In genomic region chr17:30465060-30465762, GRCm38 (mm10) we compare ENCODE assay signal across 15 mouse cellular contexts.
DNase-seq lines count a peak whose midpoint lies in the region; ATAC-seq and TF ChIP-seq lines count a peak whose summit lies in the region.
"Had no signal": no experiment of that assay in that cellular context is flagged by ENCODE, and none has a peak within 500 bp of the region (broad histone marks: within the 10 kb centered on the region; RNA-seq: fewer than 3 reads in every experiment).

No protein-coding gene starts in this region.

- no peak for TF ChIP-seq CTCF in stomach, postnatal 0 days (IDR thresholded peaks at IDR 0.05; ENCODE audit: low read depth)

- no peak overlapping the region for H3K4me2 ChIP-seq in heart, embryonic 11.5 days
- no peak overlapping the region for H3K4me2 ChIP-seq in lung, embryonic 15.5 days
- H3K4me2 ChIP-seq in stomach, postnatal 0 days (replicated peaks; ENCODE audit: low read depth) = no peak overlapping the region
- H3K4me2 ChIP-seq: forebrain, embryonic 15.5 days; limb, embryonic 12.5 days; liver, embryonic 15.5 days; midbrain, embryonic 11.5 days had no signal

- H3K4me1 ChIP-seq in heart, embryonic 11.5 days (ENCODE audit: control insufficient read depth, insufficient read depth, low read length) = peaks cover 46% of the 10 kb centered on the region
- peaks cover 66% of the 10 kb centered on the region for H3K4me1 ChIP-seq in lung, embryonic 15.5 days
- H3K4me1 ChIP-seq in stomach, postnatal 0 days (replicated peaks; ENCODE audit: control insufficient read depth, insufficient read depth) = peaks cover 2% of the 10 kb centered on the region; the same call in 1 of the 2 replicates
- H3K4me1 ChIP-seq: liver, embryonic 15.5 days had no signal

- no peaks in the 10 kb centered on the region for H3K27me3 ChIP-seq in heart, embryonic 11.5 days (ENCODE audit: control insufficient read depth, insufficient read depth, low read length)
- no peaks in the 10 kb centered on the region for H3K27me3 ChIP-seq in lung, embryonic 15.5 days
- no peaks in the 10 kb centered on the region for H3K27me3 ChIP-seq in stomach, postnatal 0 days (ENCODE audit: control insufficient read depth, insufficient read depth, low read length)
- H3K27me3 ChIP-seq: forebrain, embryonic 15.5 days; limb, embryonic 12.5 days; liver, embryonic 15.5 days had no signal

- H3K36me3 ChIP-seq in heart, embryonic 11.5 days (ENCODE audit: control insufficient read depth, insufficient read depth, low read length) = no peaks in the 10 kb centered on the region
- H3K36me3 ChIP-seq in lung, embryonic 15.5 days = no peaks in the 10 kb centered on the region
- H3K36me3 ChIP-seq in stomach, postnatal 0 days (ENCODE audit: control insufficient read depth, insufficient read depth, low read length) = no peaks in the 10 kb centered on the region
- H3K36me3 ChIP-seq: forebrain, embryonic 15.5 days; limb, embryonic 12.5 days; liver, embryonic 15.5 days had no signal

- H3K9me3 ChIP-seq in heart, embryonic 11.5 days (replicated peaks; ENCODE audit: control insufficient read depth, low read length) = no peaks in the 10 kb centered on the region
- H3K9me3 ChIP-seq in lung, embryonic 15.5 days = no peaks in the 10 kb centered on the region
- no peaks in the 10 kb centered on the region for H3K9me3 ChIP-seq in stomach, postnatal 0 days (ENCODE audit: control insufficient read depth, low read length)
- H3K9me3 ChIP-seq: forebrain, embryonic 15.5 days; limb, embryonic 12.5 days; liver, embryonic 15.5 days had no signal

- no peak overlapping the region for H3K4me3 ChIP-seq in heart, embryonic 11.5 days (ENCODE audit: low read depth, low read length)
- H3K4me3 ChIP-seq in lung, embryonic 15.5 days = no peak overlapping the region
- H3K4me3 ChIP-seq in stomach, postnatal 0 days (ENCODE audit: low read depth, low read length) = no peak overlapping the region
- H3K4me3 ChIP-seq: forebrain, embryonic 15.5 days; limb, embryonic 12.5 days; liver, embryonic 15.5 days had no signal

- H3K9ac ChIP-seq in heart, embryonic 11.5 days (ENCODE audit: low read depth, low read length) = no peak overlapping the region
- no peak overlapping the region for H3K9ac ChIP-seq in lung, embryonic 15.5 days
- no peak overlapping the region for H3K9ac ChIP-seq in stomach, postnatal 0 days (ENCODE audit: low read length)
- H3K9ac ChIP-seq: forebrain, embryonic 15.5 days; limb, embryonic 12.5 days; liver, embryonic 15.5 days had no signal

- no peak for ATAC-seq in heart, embryonic 11.5 days (replicated peaks; ENCODE audit: insufficient number of reproducible peaks, low FRiP score, low TSS enrichment)
- 0 out of 2 replicates have a peak, but pooled peaks have one; percentile 40 for ATAC-seq in lung, embryonic 15.5 days (ENCODE audit: borderline replicate concordance, extremely low read depth, low FRiP score, low TSS enrichment)
- ATAC-seq in stomach, postnatal 0 days (ENCODE audit: low FRiP score, low TSS enrichment) = peak; percentile 74
- ATAC-seq: forebrain, embryonic 15.5 days had no signal

- no peak for TF ChIP-seq EP300 in stomach, postnatal 0 days (optimal IDR thresholded peaks at IDR 0.05)

- WGBS in heart, embryonic 11.5 days (ENCODE audit: insufficient replicate concordance) = 46% methylated on average over 6 of the region's 6 CpGs
- 38% methylated on average over 6 of the region's 6 CpGs for WGBS in lung, embryonic 15.5 days
- WGBS in stomach, postnatal 0 days = 41% methylated on average over 6 of the region's 6 CpGs

- peak overlapping the region; percentile 24; the same call in 1 of the 2 replicates for H3K27ac ChIP-seq in heart, embryonic 11.5 days (ENCODE audit: low read depth, low read length)
- H3K27ac ChIP-seq in lung, embryonic 15.5 days = no peak overlapping the region
- no peak overlapping the region for H3K27ac ChIP-seq in stomach, postnatal 0 days (replicated peaks)
- H3K27ac ChIP-seq: forebrain, embryonic 15.5 days; limb, embryonic 12.5 days; liver, embryonic 15.5 days had no signal

- no peak for DNase-seq in heart, adult 9 months (ENCODE audit: low spot score in 2 of 2)
- DNase-seq in lung, postnatal 4 days = no peak
- peak; percentile 44 for DNase-seq in R1 (ENCODE audit: low read depth, low spot score)
- no peak for DNase-seq in stomach, postnatal 0 days (ENCODE audit: low spot score)
- no peak for DNase-seq in urinary bladder, adult 18-20 months (ENCODE audit: low spot score in 2 of 2)
- no peak for DNase-seq in frontal cortex, postnatal 14 days (ENCODE audit: low spot score in 2 of 2)
- DNase-seq: cerebellum, adult 2 months; gastrocnemius, postnatal 14 days; right cerebral cortex, postnatal 25 days had no signal
